Mouse (Mus musculus) adrenal gland, postnatal 14 days (tissue): ENCODE measurements around the gene Ncmap. TPM values are rescaled to one million over a fixed set of nuclear protein-coding genes. Genes with fewer than 3 reads are reported as not detected.
"Not testable (repeated sequence)": the region's sequence is repeated elsewhere in the genome, so short reads cannot be mapped to it uniquely, and the experiment has no call there.

Source experiments
- DNase-seq: peaks from one replicate; pipeline ENCODE4 v3.0.0; 2021; ENCODE audit warnings: mixed read lengths
- total RNA-seq: library from RNA; stranded (reverse); gene quantifications from 2 replicates; pipeline ENCODE4 v1.2.3, GENCODE M21; 2021

Ncmap gene
- total RNA-seq, 1 experiment from 2014 or later, result not detected

- DNase-seq, result no peak
These were observed 476 bp downstream of the Ncmap start for GRCm38 (mm10) chr4:135397551-135397950.

GRCm38 (mm10) chr4:135396303-135396702, 1.7 kb downstream of the Ncmap start:
- no peak for DNase-seq

DNA sequence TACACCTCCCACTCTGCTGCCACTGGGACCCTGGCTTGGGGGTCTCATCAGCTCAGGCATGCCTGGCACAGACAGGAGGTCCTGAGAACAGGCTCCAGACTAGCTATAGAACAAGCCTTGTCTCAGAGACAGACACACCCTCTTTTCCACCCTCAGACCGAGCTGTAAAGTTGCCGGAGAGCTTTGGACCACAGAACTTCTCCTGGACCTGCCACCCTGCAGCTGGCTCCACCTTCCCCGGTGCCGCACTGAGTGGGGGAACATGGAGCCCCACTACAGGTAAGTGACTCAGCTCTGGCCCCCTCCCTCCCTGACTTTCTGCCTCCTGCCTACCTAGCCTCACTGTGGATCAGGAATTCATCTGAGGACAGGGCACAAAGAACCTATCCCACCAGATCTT, 2.7 kb downstream of the Ncmap start:
- DNase-seq, result no peak

DNA sequence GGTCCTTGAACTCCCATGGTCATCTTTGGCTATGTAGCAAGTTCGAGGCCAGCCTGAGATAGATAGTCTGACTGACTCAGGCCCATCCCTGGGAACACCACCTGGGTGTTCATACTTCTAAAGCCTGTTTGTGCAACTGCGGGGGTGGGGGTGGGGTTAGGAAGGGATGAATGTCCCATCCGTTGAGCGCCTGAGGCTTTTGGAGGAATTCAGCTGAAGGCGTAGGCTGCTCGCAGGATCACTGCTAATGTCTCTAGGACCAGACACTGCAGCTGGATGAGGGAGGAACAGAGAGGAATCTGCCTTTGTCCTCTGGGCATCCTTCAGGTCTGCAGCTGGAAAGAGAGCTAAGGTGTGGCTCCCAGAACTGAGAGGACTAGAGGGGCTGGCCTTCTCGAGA, 3.4 kb downstream of the Ncmap start:
- DNase-seq, result no peak

GRCm38 (mm10) chr4:135393381-135393780, 4.6 kb downstream of the Ncmap start:
- DNase-seq, result no peak

GRCm38 (mm10) chr4:135392801-135393200, 5.2 kb downstream of the Ncmap start:
- DNase-seq, result no peak

GRCm38 (mm10) chr4:135391014-135391413, 7.0 kb downstream of the Ncmap start:
- DNase-seq, result no peak

GRCm38 (mm10) chr4:135385614-135386013, 12.4 kb downstream of the Ncmap start:
- no peak for DNase-seq

DNA sequence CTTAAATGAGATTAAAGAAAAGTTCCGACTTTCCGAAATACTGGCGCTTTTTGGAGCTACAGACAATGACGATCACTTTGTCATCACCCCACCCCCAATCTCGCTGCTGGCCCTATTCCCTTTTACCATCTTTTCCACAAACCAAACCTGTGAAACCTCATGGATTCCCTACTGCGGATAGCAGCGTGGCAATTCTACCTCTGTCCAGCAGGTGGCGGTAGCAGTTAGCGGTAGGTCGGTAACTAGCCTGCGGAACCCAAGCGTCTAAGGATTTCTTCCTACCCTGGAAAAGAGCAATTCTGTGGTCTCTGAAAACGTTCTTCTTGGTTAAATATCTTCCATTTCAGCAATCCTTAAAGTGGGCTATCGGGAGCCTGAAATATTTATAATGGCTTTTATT, 15.7 kb downstream of the Ncmap start:
- DNase-seq, result peak; percentile 82

DNA sequence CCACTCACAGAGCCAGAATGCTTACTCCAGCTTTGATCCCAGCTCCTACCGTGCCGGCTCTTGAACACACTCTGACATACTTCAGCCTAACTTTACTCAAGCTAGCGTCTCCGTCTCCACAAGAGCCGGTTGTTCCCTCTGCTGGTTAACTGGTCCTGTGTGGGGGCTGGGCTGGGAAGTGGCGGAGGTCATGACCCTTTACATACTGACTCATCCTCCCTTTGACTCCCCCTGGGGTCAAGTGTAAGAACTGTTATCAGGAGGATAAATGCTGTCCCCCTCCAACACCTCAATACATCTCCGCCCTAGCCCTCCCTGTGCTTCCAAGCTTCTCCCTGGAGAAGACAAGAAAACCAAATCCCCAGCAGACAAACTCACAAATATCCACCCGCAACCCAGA, 16.7 kb downstream of the Ncmap start:
- DNase-seq, result no peak

GRCm38 (mm10) chr4:135377241-135377640, 20.8 kb downstream of the Ncmap start:
- peak; percentile 21 for DNase-seq

DNA sequence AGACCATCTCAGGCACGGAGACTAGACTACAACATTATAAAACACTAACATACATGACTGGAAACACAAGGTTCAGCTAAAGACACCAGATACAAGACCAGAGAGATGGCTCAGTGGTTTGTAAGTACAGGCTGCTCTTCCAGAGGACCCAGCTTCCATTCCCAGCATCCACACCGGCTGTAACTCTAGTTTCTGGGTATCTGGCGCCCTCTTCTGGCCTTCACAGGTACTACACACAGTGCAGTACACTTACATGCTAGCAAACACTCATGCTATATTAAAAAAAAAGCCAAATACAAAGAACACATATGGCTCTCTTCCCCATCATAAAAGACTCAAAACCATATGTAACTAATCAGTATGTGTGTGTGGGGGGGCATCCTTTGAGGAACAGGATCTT, 22.6 kb downstream of the Ncmap start:
- no peak for DNase-seq

- DNase-seq, result no peak
These were observed 24.7 kb downstream of the Ncmap start for GRCm38 (mm10) chr4:135373299-135373698.

DNA sequence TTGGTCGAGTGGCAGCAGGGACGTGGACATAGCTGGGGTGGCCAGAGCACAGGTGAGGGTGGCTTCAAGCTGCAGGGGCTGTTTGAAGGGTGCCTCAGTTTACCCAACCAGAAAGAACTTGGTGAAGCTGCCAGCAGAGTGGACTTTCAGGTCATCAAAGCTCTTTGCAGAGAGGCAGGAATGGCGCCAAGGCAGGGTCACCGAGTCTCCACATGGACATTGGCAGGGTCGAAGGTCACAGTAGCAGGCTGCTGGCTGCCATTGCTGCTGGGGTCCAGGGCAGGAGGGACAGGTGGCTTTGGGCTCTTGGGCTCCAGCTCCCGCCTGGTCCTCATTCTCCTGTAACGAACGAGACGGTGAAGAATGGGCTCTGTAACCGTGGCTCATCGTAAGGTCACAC, 27.7 kb downstream of the Ncmap start:
- no peak for DNase-seq

DNA sequence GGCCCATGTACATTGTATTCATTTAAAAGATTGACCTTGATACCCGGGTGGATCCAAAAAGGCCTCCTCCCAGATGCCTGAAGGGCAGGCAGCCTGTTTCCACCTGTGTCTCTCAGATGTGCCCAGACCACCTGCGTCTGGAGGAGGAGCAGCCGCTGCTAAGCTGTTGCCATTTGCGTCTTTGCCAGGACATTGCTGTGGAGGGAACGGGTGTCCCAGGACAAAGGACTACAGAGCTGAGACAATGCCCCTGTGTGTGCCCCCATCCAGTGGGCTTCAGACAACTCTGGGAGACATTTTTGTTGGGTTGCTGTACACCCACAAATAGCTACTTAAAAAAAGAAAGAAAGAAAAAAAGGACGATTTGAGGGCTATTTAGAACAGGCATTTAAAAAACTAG, 35.2 kb downstream of the Ncmap start:
- no peak for DNase-seq

GRCm38 (mm10) chr4:135361722-135362121, 36.3 kb downstream of the Ncmap start:
- DNase-seq, result no peak

GRCm38 (mm10) chr4:135358736-135359135, 39.3 kb downstream of the Ncmap start:
- DNase-seq, result peak; percentile 56

DNA sequence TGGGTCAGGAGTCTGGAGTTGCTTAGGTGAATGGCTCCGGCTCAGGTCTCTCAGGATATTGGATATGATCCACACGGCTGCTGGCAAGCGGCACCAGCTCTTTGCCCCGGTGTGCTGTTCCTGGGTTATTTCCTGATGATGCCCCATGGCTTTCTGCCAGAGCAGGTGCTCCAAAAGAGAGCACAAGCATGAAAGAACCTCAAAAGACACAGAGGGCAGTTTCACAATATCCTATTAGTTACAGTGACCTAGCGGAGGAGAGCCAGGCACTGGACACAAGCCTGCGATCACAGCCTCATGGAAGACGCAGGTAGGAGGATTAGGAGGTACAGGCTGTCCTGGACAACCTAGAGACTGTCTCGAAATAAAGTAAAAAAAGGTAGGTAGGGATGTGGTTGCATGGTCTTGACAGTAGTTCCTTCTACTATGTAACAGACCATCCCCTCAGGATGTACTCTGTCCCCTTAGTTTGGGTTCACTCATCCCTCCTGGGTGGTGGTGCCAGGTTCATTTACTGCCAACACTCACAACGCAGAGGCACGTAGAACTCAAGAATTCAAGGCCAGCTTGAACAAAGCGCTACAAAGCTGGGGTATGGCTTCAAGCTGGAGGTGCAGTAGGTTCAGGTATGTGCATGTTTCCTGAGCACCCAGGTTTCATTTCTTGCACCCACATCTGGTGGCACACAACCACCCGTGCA, 40.7 kb downstream of the Ncmap start:
- DNase-seq, result no peak

- no peak for DNase-seq
These were observed 42.0 kb downstream of the Ncmap start for GRCm38 (mm10) chr4:135355886-135356550.

- DNase-seq, result not testable (repeated sequence)
These were observed 43.3 kb downstream of the Ncmap start for GRCm38 (mm10) chr4:135354751-135355150.

DNA sequence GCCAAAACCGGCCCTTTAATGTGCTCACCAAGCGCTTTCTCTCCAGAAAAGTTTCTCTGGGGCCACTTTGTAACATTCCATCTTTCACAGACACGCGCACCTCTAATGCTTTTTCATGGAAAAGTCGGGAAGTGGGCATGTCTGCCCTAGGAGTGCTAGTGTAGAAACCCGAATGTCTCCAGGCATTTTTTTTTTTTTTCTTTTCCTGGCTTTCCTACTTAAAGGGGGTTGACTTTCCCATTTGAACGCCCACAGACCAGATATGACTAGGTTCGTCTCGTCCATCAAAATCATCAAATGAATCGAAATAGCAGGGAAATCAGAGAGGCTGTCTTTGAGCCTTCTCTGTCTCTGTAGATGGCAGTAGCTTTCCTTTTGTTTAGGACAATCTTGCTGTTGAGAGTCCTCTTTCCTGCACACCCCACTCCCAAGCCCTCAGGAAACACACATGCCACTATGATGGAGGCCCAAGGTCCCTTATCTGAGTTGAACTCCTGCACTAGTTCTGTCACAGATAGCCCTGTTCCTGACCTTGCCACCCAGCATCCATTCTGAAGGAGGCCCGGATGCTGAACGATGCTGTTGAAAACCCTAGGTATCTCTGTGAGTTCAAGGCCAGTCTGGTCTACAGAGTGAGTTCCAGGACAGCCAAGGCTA, 44.1 kb downstream of the Ncmap start:
- DNase-seq, result peak; percentile 41

GRCm38 (mm10) chr4:135353066-135353793, 44.8 kb downstream of the Ncmap start, which contains the start of gene Srrm1:
TSS of gene Srrm1 (minus strand) at chr4:135353321.
- DNase-seq, result peak; percentile 100
